Mouse (Mus musculus): Measurements from ENCODE around the gene Dtnb. TPM values are rescaled to one million over a fixed set of nuclear protein-coding genes. Genes with fewer than 3 reads are reported as not detected.

The Dtnb gene
- polyA plus RNA-seq, 1 experiment from 2014 or later, result 35.3 TPM

GRCm38 (mm10) chr12:3719151-3719721 is 147.1 kb downstream of the Dtnb start:
- no peak overlapping the region for H3K27ac ChIP-seq (replicated peaks)
- H3K9me3 ChIP-seq, result no peaks in the 10 kb centered on the region
- peaks cover 10% of the 10 kb centered on the region; the same call in 1 of the 2 replicates for H3K4me1 ChIP-seq
- H3K36me3 ChIP-seq, result no peaks in the 10 kb centered on the region
- no peak overlapping the region for H3K4me3 ChIP-seq
- H3K27me3 ChIP-seq, result no peaks in the 10 kb centered on the region
- no peak for ATAC-seq (ENCODE audit: low FRiP score, low read depth)
- 71% methylated on average over 4 of the region's 4 CpGs for WGBS
- H3K4me2 ChIP-seq (replicated peaks), result no peak overlapping the region
- no peak overlapping the region for H3K9ac ChIP-seq (replicated peaks)

GRCm38 (mm10) chr12:3720527-3720926 is 148.3 kb downstream of the Dtnb start:
- Histone ChIP-seq H3K27me3 (no peaks in the 10 kb centered on the region), H3K4me3 (no peak overlapping the region), H3K4me2 (replicated peaks) (no peak overlapping the region), H3K4me1 (peaks cover 10% of the 10 kb centered on the region; the same call in 1 of the 2 replicates), H3K9ac (replicated peaks) (no peak overlapping the region), H3K36me3 (no peaks in the 10 kb centered on the region), H3K9me3 (no peaks in the 10 kb centered on the region), H3K27ac (replicated peaks) (no peak overlapping the region)
- no peak for ATAC-seq (ENCODE audit: low FRiP score, low read depth)
- WGBS, result 83% methylated on average over 2 of the region's 2 CpGs

DNA sequence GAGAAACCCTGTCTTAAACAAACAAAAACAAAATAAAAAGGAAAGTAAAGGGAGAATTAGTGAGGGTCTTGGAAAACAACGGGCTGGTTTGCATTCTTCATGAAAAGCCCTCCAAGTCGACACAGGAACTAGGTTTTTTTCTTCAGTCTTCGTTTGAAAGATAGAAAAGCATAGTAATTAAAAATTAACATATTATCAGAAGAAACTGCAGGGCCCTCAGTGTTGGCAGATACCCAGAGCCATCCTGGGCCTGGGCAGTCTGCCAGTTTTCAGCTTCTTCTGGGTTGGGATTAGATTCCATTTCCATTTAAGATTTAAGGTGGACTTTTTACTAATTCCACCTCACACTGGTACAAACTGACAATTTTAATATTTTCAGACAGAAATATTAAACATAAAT is 151.6 kb downstream of the Dtnb start:
- H3K4me2 ChIP-seq (replicated peaks), result no peak overlapping the region
- no peaks in the 10 kb centered on the region for H3K36me3 ChIP-seq
- ATAC-seq (ENCODE audit: low FRiP score, low read depth), result no peak
- no peaks in the 10 kb centered on the region for H3K9me3 ChIP-seq
- no peaks in the 10 kb centered on the region for H3K27me3 ChIP-seq
- 79% methylated on average over 3 of the region's 3 CpGs for WGBS
- H3K27ac ChIP-seq (replicated peaks), result 0 out of 2 replicates have a peak overlapping the region, but pooled peaks have one; percentile 20
- no peak overlapping the region for H3K9ac ChIP-seq (replicated peaks)
- H3K4me1 ChIP-seq, result no peaks in the 10 kb centered on the region
- H3K4me3 ChIP-seq, result no peak overlapping the region

DNA sequence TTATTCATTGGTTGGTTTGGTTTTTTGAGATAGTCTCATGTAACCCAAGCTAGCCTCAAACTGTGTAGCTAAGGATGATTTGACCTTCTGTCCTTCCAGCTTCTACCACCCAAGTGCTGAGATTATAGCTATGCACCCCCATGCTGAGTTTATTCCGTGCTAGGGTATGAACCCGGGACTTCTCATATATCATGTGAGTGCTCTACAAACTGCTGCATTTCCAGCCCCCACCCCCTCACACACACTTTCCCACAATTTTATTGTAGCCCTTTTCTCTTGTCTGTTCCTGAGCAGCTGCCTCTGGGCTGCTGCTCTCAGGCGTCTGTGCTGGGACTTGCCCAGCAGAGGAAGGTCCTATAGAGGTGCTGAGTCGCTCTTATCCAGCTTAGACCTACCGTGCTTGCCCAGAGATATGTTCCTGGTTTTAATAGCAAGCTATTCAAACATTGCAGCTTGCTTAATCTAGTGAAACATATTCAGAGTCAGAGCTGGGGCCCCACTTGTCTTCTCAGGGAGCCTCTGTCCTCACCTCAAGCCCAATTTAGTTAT is 152.7 kb downstream of the Dtnb start:
- no peaks in the 10 kb centered on the region for H3K9me3 ChIP-seq
- WGBS, result 55% methylated on average over 5 of the region's 5 CpGs
- no peak overlapping the region for H3K4me3 ChIP-seq
- no peaks in the 10 kb centered on the region for H3K36me3 ChIP-seq
- ATAC-seq (ENCODE audit: low FRiP score, low read depth), result no peak
- no peaks in the 10 kb centered on the region for H3K4me1 ChIP-seq
- no peak overlapping the region for H3K9ac ChIP-seq (replicated peaks)
- no peaks in the 10 kb centered on the region for H3K27me3 ChIP-seq
- no peak overlapping the region for H3K4me2 ChIP-seq (replicated peaks)
- H3K27ac ChIP-seq (replicated peaks), result no peak overlapping the region

GRCm38 (mm10) chr12:3729521-3730075 is 157.4 kb downstream of the Dtnb start:
- Histone ChIP-seq H3K27ac (replicated peaks) (no peak overlapping the region), H3K36me3 (no peaks in the 10 kb centered on the region), H3K27me3 (no peaks in the 10 kb centered on the region), H3K4me3 (no peak overlapping the region), H3K9me3 (no peaks in the 10 kb centered on the region), H3K4me1 (0 out of 2 replicates have a peak, but pooled peaks cover 5% of the 10 kb centered on the region), H3K9ac (replicated peaks) (no peak overlapping the region), H3K4me2 (replicated peaks) (no peak overlapping the region)
- 90% methylated on average over 6 of the region's 6 CpGs for WGBS
- no peak for ATAC-seq (ENCODE audit: low FRiP score, low read depth)

DNA sequence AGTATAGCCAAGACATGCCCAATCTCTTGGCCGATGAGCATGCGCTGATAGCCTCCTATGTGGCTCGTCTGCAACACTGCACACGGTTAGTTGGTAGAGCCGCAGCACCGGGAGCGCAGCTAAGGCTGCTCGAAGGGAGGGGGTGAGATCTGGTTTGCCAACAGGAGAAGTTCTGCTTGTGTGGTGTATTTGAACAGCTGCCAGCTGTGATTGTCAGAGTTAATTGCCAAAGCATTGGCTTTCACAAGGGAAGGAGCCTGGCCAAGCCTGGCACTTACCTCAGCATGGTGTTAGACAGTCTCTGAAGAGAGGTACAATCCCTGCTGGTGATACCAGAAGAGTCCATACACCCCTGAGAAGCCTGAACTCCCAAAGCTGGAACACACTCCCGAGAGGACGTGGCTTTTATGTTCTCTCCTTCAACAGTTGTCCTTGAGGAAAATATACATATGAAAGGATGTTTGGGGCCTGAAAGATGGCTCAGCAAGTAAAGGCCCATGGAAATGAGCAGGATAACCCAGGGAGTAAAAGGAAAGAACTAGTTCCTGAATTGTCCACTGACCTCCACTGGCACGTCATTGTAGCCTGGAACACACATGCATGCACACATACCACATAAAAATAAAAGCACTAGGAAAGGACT is 160.6 kb downstream of the Dtnb start:
- no peak for ATAC-seq (ENCODE audit: low FRiP score, low read depth)
- Histone ChIP-seq H3K27ac (replicated peaks) (no peak overlapping the region), H3K9me3 (no peaks in the 10 kb centered on the region), H3K9ac (replicated peaks) (no peak overlapping the region), H3K27me3 (no peaks in the 10 kb centered on the region), H3K4me1 (0 out of 2 replicates have a peak, but pooled peaks cover 5% of the 10 kb centered on the region), H3K4me3 (no peak overlapping the region), H3K36me3 (no peaks in the 10 kb centered on the region), H3K4me2 (replicated peaks) (no peak overlapping the region)
- WGBS, result 72% methylated on average over 11 of the region's 11 CpGs

DNA sequence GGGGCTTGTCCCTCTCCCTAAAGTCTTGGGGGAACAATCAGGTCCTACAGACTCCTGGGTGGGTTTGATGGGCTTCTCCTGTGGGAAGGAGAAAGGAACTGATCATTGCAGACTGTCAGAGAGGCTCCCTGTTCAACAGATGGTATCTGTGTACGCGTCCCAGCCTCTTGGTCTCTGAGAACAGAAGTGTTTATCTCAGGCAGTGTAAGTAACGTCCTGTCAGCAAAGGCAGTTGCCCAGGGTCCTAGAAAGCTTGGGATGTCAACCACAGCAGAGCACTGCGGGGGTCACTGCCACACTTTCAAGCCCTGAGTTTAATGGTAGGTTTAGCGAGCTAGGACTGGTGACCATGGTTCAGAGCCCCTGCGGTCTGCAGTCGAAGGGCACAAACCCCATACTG is 161.1 kb downstream of the Dtnb start:
- Histone ChIP-seq H3K9me3 (no peaks in the 10 kb centered on the region), H3K9ac (replicated peaks) (no peak overlapping the region), H3K4me1 (0 out of 2 replicates have a peak, but pooled peaks cover 5% of the 10 kb centered on the region), H3K27ac (replicated peaks) (no peak overlapping the region), H3K36me3 (no peaks in the 10 kb centered on the region), H3K4me3 (no peak overlapping the region), H3K27me3 (no peaks in the 10 kb centered on the region), H3K4me2 (replicated peaks) (no peak overlapping the region)
- no peak for ATAC-seq (ENCODE audit: low FRiP score, low read depth)
- WGBS, result 82% methylated on average over 7 of the region's 7 CpGs

GRCm38 (mm10) chr12:3737009-3737408 is 164.8 kb downstream of the Dtnb start:
- Histone ChIP-seq H3K27me3 (no peaks in the 10 kb centered on the region), H3K36me3 (no peaks in the 10 kb centered on the region), H3K9me3 (no peaks in the 10 kb centered on the region), H3K4me1 (0 out of 2 replicates have a peak, but pooled peaks cover 5% of the 10 kb centered on the region), H3K4me2 (replicated peaks) (no peak overlapping the region), H3K9ac (replicated peaks) (no peak overlapping the region), H3K4me3 (no peak overlapping the region), H3K27ac (replicated peaks) (no peak overlapping the region)
- WGBS, result 89% methylated on average over 7 of the region's 7 CpGs
- ATAC-seq (ENCODE audit: low FRiP score, low read depth), result no peak

DNA sequence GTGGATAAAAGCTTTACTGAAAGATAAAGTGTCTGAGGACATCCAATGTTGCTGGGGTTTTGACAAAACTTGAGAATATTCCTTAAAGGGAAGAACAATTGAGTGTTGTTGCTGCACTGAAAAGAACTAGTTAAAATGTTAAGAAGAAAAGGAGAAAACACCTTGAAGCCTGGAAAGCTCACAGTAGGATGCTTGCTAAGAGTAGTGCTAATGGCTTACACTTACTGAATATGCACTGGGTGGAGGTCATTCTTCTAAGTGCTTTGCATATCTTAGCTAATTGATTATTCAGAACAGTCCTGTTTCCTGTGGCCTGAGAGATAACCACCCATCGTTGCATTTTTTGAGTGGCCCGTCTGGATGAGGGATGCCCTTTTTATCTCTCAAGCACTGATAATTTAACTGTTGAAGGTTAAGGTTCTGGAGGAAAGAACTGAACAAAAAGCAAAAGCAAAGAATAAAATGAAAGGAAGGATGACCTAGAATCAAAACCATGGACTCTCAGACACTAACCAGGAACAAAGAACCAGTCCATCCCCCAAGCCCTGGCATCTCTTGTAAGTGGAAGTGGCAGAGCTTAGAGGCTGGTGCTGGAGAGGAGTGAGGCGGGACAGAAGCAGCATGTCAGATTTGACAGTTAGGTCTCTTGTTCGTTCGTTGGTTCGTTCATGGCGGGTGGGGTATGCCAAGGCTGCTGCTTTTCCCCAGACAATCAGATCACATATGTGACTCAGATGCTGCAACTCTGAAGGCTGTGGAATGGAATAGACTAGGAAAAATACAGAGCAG is 166.8 kb downstream of the Dtnb start:
- Histone ChIP-seq H3K27me3 (no peaks in the 10 kb centered on the region), H3K9ac (replicated peaks) (no peak overlapping the region), H3K4me2 (replicated peaks) (no peak overlapping the region), H3K4me1 (no peaks in the 10 kb centered on the region), H3K4me3 (no peak overlapping the region), H3K27ac (replicated peaks) (no peak overlapping the region), H3K9me3 (no peaks in the 10 kb centered on the region), H3K36me3 (no peaks in the 10 kb centered on the region)
- 57% methylated on average over 7 of the region's 7 CpGs for WGBS
- no peak for ATAC-seq (ENCODE audit: low FRiP score, low read depth)

DNA sequence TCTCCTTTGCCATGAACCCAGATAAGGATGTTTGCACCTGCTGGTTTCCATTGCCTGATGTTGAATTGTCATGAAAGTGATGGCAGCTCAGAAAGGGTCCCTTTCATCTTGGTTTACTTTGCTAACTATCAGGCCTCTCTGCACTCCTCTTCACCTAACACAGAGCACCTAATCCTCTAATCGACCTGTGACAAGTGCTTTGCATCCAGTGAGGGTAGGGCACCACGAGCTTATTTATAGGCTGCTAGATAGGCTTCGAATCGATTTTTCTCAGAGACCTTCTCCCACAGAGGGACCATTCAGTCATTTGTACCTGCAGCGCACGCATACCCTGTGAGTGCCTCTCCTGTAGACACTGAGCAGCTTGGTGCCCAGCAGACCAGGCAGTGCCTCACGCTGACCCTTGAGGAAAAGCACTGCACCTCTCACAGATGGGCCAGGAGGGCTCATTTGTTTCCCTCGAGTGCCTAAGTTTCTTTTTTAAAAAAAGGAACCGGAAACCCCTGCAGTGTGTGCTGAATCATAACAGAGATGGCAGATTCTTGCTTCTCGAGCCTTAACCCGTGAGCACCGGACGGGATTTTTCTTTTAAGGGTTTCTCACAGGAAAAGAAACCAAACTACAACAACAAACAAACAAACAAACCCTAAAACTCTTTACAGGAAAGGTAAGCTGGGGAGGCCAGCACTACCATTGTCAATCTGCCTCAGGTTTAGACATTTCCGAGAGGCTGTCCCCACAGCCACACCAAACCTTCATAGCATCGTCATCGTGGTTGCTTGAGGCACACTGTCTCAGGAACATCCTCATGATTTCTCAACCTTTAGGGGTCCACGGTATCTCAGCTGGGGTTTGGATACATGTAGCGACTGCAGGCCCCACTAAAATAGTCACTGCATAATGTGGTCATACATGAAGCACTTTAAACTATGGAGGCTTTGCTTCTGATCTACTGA is 167.8 kb downstream of the Dtnb start:
- H3K4me3 ChIP-seq, result no peak overlapping the region
- H3K4me2 ChIP-seq (replicated peaks), result no peak overlapping the region
- ATAC-seq (ENCODE audit: low FRiP score, low read depth), result no peak
- H3K9me3 ChIP-seq, result no peaks in the 10 kb centered on the region
- WGBS, result 77% methylated on average over 18 of the region's 18 CpGs
- H3K36me3 ChIP-seq, result no peaks in the 10 kb centered on the region
- H3K27ac ChIP-seq (replicated peaks), result no peak overlapping the region
- H3K4me1 ChIP-seq, result no peaks in the 10 kb centered on the region
- H3K27me3 ChIP-seq, result no peaks in the 10 kb centered on the region
- H3K9ac ChIP-seq (replicated peaks), result no peak overlapping the region

- H3K27me3 ChIP-seq, result no peaks in the 10 kb centered on the region
- no peaks in the 10 kb centered on the region for H3K9me3 ChIP-seq
- no peak overlapping the region for H3K4me3 ChIP-seq
- no peak overlapping the region for H3K9ac ChIP-seq (replicated peaks)
- H3K27ac ChIP-seq (replicated peaks), result no peak overlapping the region
- no peak for ATAC-seq (ENCODE audit: low FRiP score, low read depth)
- 75% methylated on average over 3 of the region's 3 CpGs for WGBS
- no peaks in the 10 kb centered on the region for H3K4me1 ChIP-seq
- H3K36me3 ChIP-seq, result no peaks in the 10 kb centered on the region
- H3K4me2 ChIP-seq (replicated peaks), result no peak overlapping the region
These were observed 168.5 kb downstream of the Dtnb start for GRCm38 (mm10) chr12:3740705-3741081.
